ENCODE assay signal across 16 mouse cellular contexts in genomic region chr9:66887301-66887902, GRCm38 (mm10). TPM values are rescaled to one million over a fixed set of nuclear protein-coding genes. Genes with fewer than 3 reads are reported as not detected.
DNase-seq lines count a peak whose midpoint lies in the region; ATAC-seq and TF ChIP-seq lines count a peak whose summit lies in the region.
"Had no signal": no experiment of that assay in that cellular context is flagged by ENCODE, and none has a peak within 500 bp of the region (broad histone marks: within the 10 kb centered on the region; RNA-seq: fewer than 3 reads in every experiment).

No protein-coding gene starts in this region.

- no peak for TF ChIP-seq POLR2A in brain, embryonic 14.5 days (IDR thresholded peaks at IDR 0.05; ENCODE audit: borderline replicate concordance, extremely low read depth, insufficient read depth, insufficient read length, poor library complexity, severe bottlenecking)

- peak overlapping the region; percentile 25 for H3K27ac ChIP-seq in layer of hippocampus, adult 2 months
- H3K27ac ChIP-seq in hindbrain, postnatal 0 days: peak overlapping the region; percentile 67
- H3K27ac ChIP-seq in midbrain, postnatal 0 days (ENCODE audit: low read depth, low read length): 0 out of 2 replicates have a peak overlapping the region, but pooled peaks have one; percentile 47
- H3K27ac ChIP-seq in intestine, embryonic 16.5 days (ENCODE audit: low read length): no peak overlapping the region
- H3K27ac ChIP-seq: kidney, embryonic 15.5 days; limb, embryonic 15.5 days had no signal

- no peak overlapping the region for H3K4me3 ChIP-seq in layer of hippocampus, adult 2 months
- no peak overlapping the region for H3K4me3 ChIP-seq in hindbrain, postnatal 0 days (ENCODE audit: low read length)
- no peak overlapping the region for H3K4me3 ChIP-seq in midbrain, postnatal 0 days (ENCODE audit: low read depth, low read length)
- H3K4me3 ChIP-seq in intestine, embryonic 16.5 days (ENCODE audit: low read length): no peak overlapping the region
- H3K4me3 ChIP-seq: heart, embryonic 12.5 days; kidney, embryonic 15.5 days; limb, embryonic 15.5 days; myocyte; stomach, embryonic 15.5 days had no signal

- no peaks in the 10 kb centered on the region for H3K9me3 ChIP-seq in hindbrain, postnatal 0 days (ENCODE audit: low read length)
- no peaks in the 10 kb centered on the region for H3K9me3 ChIP-seq in midbrain, postnatal 0 days (ENCODE audit: low read length)
- H3K9me3 ChIP-seq in intestine, embryonic 16.5 days (ENCODE audit: control insufficient read depth, low read length): no peaks in the 10 kb centered on the region
- H3K9me3 ChIP-seq: heart, embryonic 12.5 days; limb, embryonic 15.5 days; stomach, embryonic 15.5 days had no signal

- no peak overlapping the region for H3K9ac ChIP-seq in hindbrain, postnatal 0 days (replicated peaks; ENCODE audit: low read length)
- no peak overlapping the region for H3K9ac ChIP-seq in midbrain, postnatal 0 days (replicated peaks; ENCODE audit: low read length, poor library complexity, severe bottlenecking)
- no peak overlapping the region for H3K9ac ChIP-seq in intestine, embryonic 16.5 days (ENCODE audit: low read depth, low read length)
- H3K9ac ChIP-seq: heart, embryonic 12.5 days; kidney, embryonic 15.5 days; limb, embryonic 15.5 days; stomach, embryonic 15.5 days had no signal

- TF ChIP-seq CTCF in layer of hippocampus, adult 2 months (conservative IDR thresholded peaks at IDR 0.05): no peak
- no peak for TF ChIP-seq CTCF in brain, embryonic 14.5 days (IDR thresholded peaks at IDR 0.05; ENCODE audit: borderline replicate concordance, extremely low read depth, insufficient read depth, insufficient read length)
- no peak for TF ChIP-seq CTCF in hindbrain, postnatal 0 days (IDR thresholded peaks at IDR 0.05; ENCODE audit: low read depth)
- TF ChIP-seq CTCF in midbrain, postnatal 0 days (IDR thresholded peaks at IDR 0.05): no peak

- no peak overlapping the region for H3K4me2 ChIP-seq in hindbrain, postnatal 0 days (ENCODE audit: low read depth, low read length)
- H3K4me2 ChIP-seq in midbrain, postnatal 0 days (ENCODE audit: low read depth, low read length, poor library complexity, severe bottlenecking): no peak overlapping the region
- H3K4me2 ChIP-seq in intestine, embryonic 16.5 days (ENCODE audit: low read depth, low read length): no peak overlapping the region
- H3K4me2 ChIP-seq: heart, embryonic 12.5 days; kidney, embryonic 15.5 days; limb, embryonic 15.5 days; stomach, embryonic 15.5 days had no signal

- peaks cover 8% of the 10 kb centered on the region; the same call in 1 of the 2 replicates for H3K4me1 ChIP-seq in hindbrain, postnatal 0 days (ENCODE audit: insufficient read depth, low read length)
- H3K4me1 ChIP-seq in midbrain, postnatal 0 days (ENCODE audit: insufficient read depth, low read length): no peaks in the 10 kb centered on the region
- H3K4me1 ChIP-seq in intestine, embryonic 16.5 days (ENCODE audit: control insufficient read depth, insufficient read depth, low read length): peaks cover 16% of the 10 kb centered on the region; the same call in 1 of the 2 replicates

- no peak for DNase-seq in layer of hippocampus, adult 2 months (ENCODE audit: low spot score in 2 of 2)
- no peak for DNase-seq in layer of hippocampus, postnatal 25 days (ENCODE audit: extremely low spot score in 1 of 2, low spot score in 1 of 2)
- DNase-seq in brain, embryonic 14.5 days (ENCODE audit: low read depth): peak; percentile 71
- DNase-seq in hindbrain, postnatal 0 days (ENCODE audit: low spot score): peak; percentile 66
- DNase-seq in midbrain, postnatal 0 days (ENCODE audit: low spot score): peak; percentile 53
- DNase-seq in spleen, adult 12 weeks (ENCODE audit: low spot score): no peak
- DNase-seq in kidney, postnatal 14 days: no peak
- DNase-seq: adrenal gland, postnatal 36 days; cerebellum, adult 11-12 months; gastrocnemius, postnatal 14 days had no signal

- H3K36me3 ChIP-seq in hindbrain, postnatal 0 days (ENCODE audit: insufficient read depth, low read length): no peaks in the 10 kb centered on the region
- H3K36me3 ChIP-seq in midbrain, postnatal 0 days (ENCODE audit: insufficient read depth, low read length): no peaks in the 10 kb centered on the region
- H3K36me3 ChIP-seq in intestine, embryonic 16.5 days (ENCODE audit: control insufficient read depth, insufficient read depth, low read length): no peaks in the 10 kb centered on the region
- H3K36me3 ChIP-seq: heart, embryonic 12.5 days; kidney, embryonic 15.5 days; limb, embryonic 15.5 days; stomach, embryonic 15.5 days had no signal

- ATAC-seq in hindbrain, postnatal 0 days: no peak
- no peak for ATAC-seq in midbrain, postnatal 0 days (ENCODE audit: low FRiP score)
- no peak for ATAC-seq in intestine, embryonic 16.5 days

- WGBS in hindbrain, postnatal 0 days: 30% methylated on average over 8 of the region's 8 CpGs
- WGBS in midbrain, postnatal 0 days: 52% methylated on average over 8 of the region's 8 CpGs
- 43% methylated on average over 8 of the region's 8 CpGs for WGBS in intestine, embryonic 16.5 days

- no peaks in the 10 kb centered on the region for H3K27me3 ChIP-seq in hindbrain, postnatal 0 days (ENCODE audit: insufficient read depth, low read length)
- H3K27me3 ChIP-seq in midbrain, postnatal 0 days (ENCODE audit: insufficient read depth, low read length): no peaks in the 10 kb centered on the region
- H3K27me3 ChIP-seq in intestine, embryonic 16.5 days (replicated peaks; ENCODE audit: control insufficient read depth, insufficient read depth, low read length): no peaks in the 10 kb centered on the region
- H3K27me3 ChIP-seq: heart, embryonic 12.5 days; kidney, embryonic 15.5 days; limb, embryonic 15.5 days; stomach, embryonic 15.5 days had no signal

RNA-seq across cellular contexts. Expression of gene Rab8b, which starts 32.1 kb away (rescaled TPM):
- 10 to 100 TPM; 46.1 to 47.1 TPM for total RNA-seq in layer of hippocampus, adult 2 months (2021)
- total RNA-seq in layer of hippocampus, postnatal 25 days (2021): 10 to 100 TPM; 40.7 to 46.4 TPM
- 23.4 and 26.9 TPM in 2 replicates for polyA plus RNA-seq in brain, embryonic 14.5 days (2012; rRNA removed)
- 25.9 and 32.7 TPM in 2 replicates for total RNA-seq in hindbrain, postnatal 0 days (2014; rRNA removed)
- 26.3 and 27.1 TPM in 2 replicates for polyA plus RNA-seq in hindbrain, postnatal 0 days (2015; fragmentation: Nextera tagmentation; extraction: Ambion mirVana)
- 26.0 and 29.6 TPM in 2 replicates for total RNA-seq in midbrain, postnatal 0 days (2014; rRNA removed)
- 15.2 and 18.2 TPM in 2 replicates for polyA plus RNA-seq in midbrain, postnatal 0 days (2015; fragmentation: Nextera tagmentation; extraction: Ambion mirVana)
- 18.3 and 18.4 TPM in 2 replicates for polyA plus RNA-seq in intestine, embryonic 16.5 days (2015; fragmentation: Nextera tagmentation; extraction: Ambion mirVana)

RNA-seq across cellular contexts. Expression of gene Aph1c, which starts 52.9 kb away (rescaled TPM):
- 1 to 10 TPM; 7.6 to 8.4 TPM for total RNA-seq in layer of hippocampus, adult 2 months (2021)
- 1 to 10 TPM; 6.5 to 8.0 TPM for total RNA-seq in layer of hippocampus, postnatal 25 days (2021)
- polyA plus RNA-seq in brain, embryonic 14.5 days (2012; rRNA removed): 1.6 and 2.3 TPM in 2 replicates
- 2.1 and 3.1 TPM in 2 replicates for total RNA-seq in hindbrain, postnatal 0 days (2014; rRNA removed)
- 5.3 and 6.3 TPM in 2 replicates for polyA plus RNA-seq in hindbrain, postnatal 0 days (2015; fragmentation: Nextera tagmentation; extraction: Ambion mirVana)
- 1.3 and 4.1 TPM in 2 replicates for total RNA-seq in midbrain, postnatal 0 days (2014; rRNA removed)
- 3.4 TPM in 2 replicates for polyA plus RNA-seq in midbrain, postnatal 0 days (2015; fragmentation: Nextera tagmentation; extraction: Ambion mirVana)
- 4.5 and 6.2 TPM in 2 replicates for polyA plus RNA-seq in intestine, embryonic 16.5 days (2015; fragmentation: Nextera tagmentation; extraction: Ambion mirVana)

RNA-seq across cellular contexts. Expression of gene Rps27l, which starts 58.5 kb away (rescaled TPM):
- 10 to 100 TPM; 32.8 to 38.4 TPM for total RNA-seq in layer of hippocampus, adult 2 months (2021)
- total RNA-seq in layer of hippocampus, postnatal 25 days (2021): 10 to 100 TPM; 36.7 to 44.4 TPM
- polyA plus RNA-seq in brain, embryonic 14.5 days (2012; rRNA removed): 108 and 152 TPM in 2 replicates
- total RNA-seq in hindbrain, postnatal 0 days (2014; rRNA removed): 61.0 and 101 TPM in 2 replicates
- polyA plus RNA-seq in hindbrain, postnatal 0 days (2015; fragmentation: Nextera tagmentation; extraction: Ambion mirVana): 258 and 271 TPM in 2 replicates
- 45.8 and 51.7 TPM in 2 replicates for total RNA-seq in midbrain, postnatal 0 days (2014; rRNA removed)
- polyA plus RNA-seq in midbrain, postnatal 0 days (2015; fragmentation: Nextera tagmentation; extraction: Ambion mirVana): 160 and 168 TPM in 2 replicates
- polyA plus RNA-seq in intestine, embryonic 16.5 days (2015; fragmentation: Nextera tagmentation; extraction: Ambion mirVana): 763 and 818 TPM in 2 replicates

Comparison
In these comparisons a context has a peak if more than half of its experiments do, and no peak if none do; other contexts are left out.
1. DNase-seq: peak in brain, embryonic 14.5 days (single experiment), hindbrain, postnatal 0 days (single experiment) and midbrain, postnatal 0 days (single experiment); none in layer of hippocampus, adult 2 months (0 of 2), layer of hippocampus, postnatal 25 days (0 of 2), spleen, adult 12 weeks (single experiment) and kidney, postnatal 14 days (single experiment).